Mouse (Mus musculus) left cerebral cortex, adult 2 months (tissue): ENCODE results near the gene Arap1. TPM values are rescaled to one million over a fixed set of nuclear protein-coding genes. Genes with fewer than 3 reads are reported as not detected.
A peak's percentile ranks its signal among the peaks of the same experiment; 100 is the strongest.

Source experiments
- DNase-seq, 2 experiments: peaks; one replicate each; pipeline ENCODE4 v3.0.0; 2021 to 2022; ENCODE audit warnings: low spot score in 2 of 2, mixed read lengths in 1 of 2; ENCODE audit errors: extremely low spot score in 1 of 2
- H3K27ac ChIP-seq: fragments of 200-600 bp; 2 replicates; pipeline ENCODE4 v1.8.1; 2022
- H3K4me3 ChIP-seq: fragments of 200-600 bp; 2 replicates; pipeline ENCODE4 v1.8.1; 2022
- CTCF ChIP-seq: fragments of 200-600 bp; IDR thresholded peaks from 2 replicates; pipeline ENCODE4 v1.8.1; 2022; ENCODE audit warnings: antibody characterized with exemption, mild to moderate bottlenecking, moderate library complexity
- intact Hi-C: fragments of 180-260 bp; cut with DNase I; formaldehyde crosslinking; loops from one replicate; pipeline ENCODE4 v1.15.1; 2025
- total RNA-seq, 2 experiments: library from RNA; stranded (reverse); gene quantifications; 2 replicates each; pipeline ENCODE4 v1.2.3; 2021

Arap1 gene
- total RNA-seq, 2 experiments from 2014 or later = 16.6 to 22.1 TPM

- H3K27ac ChIP-seq = no peak overlapping the region
- no peak for TF ChIP-seq CTCF
- no peak for DNase-seq
- intact Hi-C loops = no loop called here
- H3K4me3 ChIP-seq = no peak overlapping the region
These were observed 37.5 kb downstream of the Arap1 start for GRCm38 (mm10) chr7:101385331-101385733.

GRCm38 (mm10) chr7:101385866-101386452 is 38.1 kb downstream of the Arap1 start:
- intact Hi-C loops = no loop called here
- DNase-seq = no peak
- Histone ChIP-seq H3K27ac (no peak overlapping the region), H3K4me3 (no peak overlapping the region)
- TF ChIP-seq CTCF = no peak

GRCm38 (mm10) chr7:101389256-101389655 is 41.4 kb downstream of the Arap1 start:
- TF ChIP-seq CTCF = no peak
- no peak overlapping the region for H3K27ac ChIP-seq
- intact Hi-C loops = no loop called here

GRCm38 (mm10) chr7:101391909-101392479 is 44.1 kb downstream of the Arap1 start:
- intact Hi-C loops = no loop called here
- no peak for TF ChIP-seq CTCF

More at GRCm38 (mm10) chr7:101389256-101389655, 41.4 kb downstream of the Arap1 start:
- no peak for DNase-seq
- no peak overlapping the region for H3K4me3 ChIP-seq

GRCm38 (mm10) chr7:101393015-101393414 is 45.1 kb downstream of the Arap1 start:
- DNase-seq = no peak
- intact Hi-C loops = no loop called here
- Histone ChIP-seq H3K27ac (0 out of 2 replicates have a peak overlapping the region, but pooled peaks have one; percentile 15), H3K4me3 (no peak overlapping the region)
- TF ChIP-seq CTCF = no peak

More at GRCm38 (mm10) chr7:101391909-101392479, 44.1 kb downstream of the Arap1 start:
- no peak overlapping the region for H3K27ac ChIP-seq
- no peak for DNase-seq
- no peak overlapping the region for H3K4me3 ChIP-seq

GRCm38 (mm10) chr7:101393694-101394504 is 46.0 kb downstream of the Arap1 start:
- intact Hi-C loops = no loop called here
- Histone ChIP-seq H3K4me3 (no peak overlapping the region), H3K27ac (peak overlapping the region; percentile 15; the same call in 1 of the 2 replicates)
- TF ChIP-seq CTCF = no peak
- no peak for DNase-seq

- Histone ChIP-seq H3K27ac (no peak overlapping the region), H3K4me3 (no peak overlapping the region)
- TF ChIP-seq CTCF = no peak
- intact Hi-C loops = no loop called here
- DNase-seq = no peak
These were observed 46.7 kb downstream of the Arap1 start for GRCm38 (mm10) chr7:101394569-101394968.

- no peak for TF ChIP-seq CTCF
- intact Hi-C loops = no loop called here
- Histone ChIP-seq H3K4me3 (no peak overlapping the region), H3K27ac (no peak overlapping the region)
- DNase-seq = no peak
These were observed 47.6 kb downstream of the Arap1 start for GRCm38 (mm10) chr7:101395471-101395870.

- TF ChIP-seq CTCF = no peak
- DNase-seq = no peak
- Histone ChIP-seq H3K4me3 (no peak overlapping the region), H3K27ac (no peak overlapping the region)
- intact Hi-C loops = no loop called here
These were observed 49.3 kb downstream of the Arap1 start for GRCm38 (mm10) chr7:101397175-101397574.

GRCm38 (mm10) chr7:101401510-101401909 is 53.6 kb downstream of the Arap1 start:
- no peak overlapping the region for H3K4me3 ChIP-seq
- TF ChIP-seq CTCF = no peak

GRCm38 (mm10) chr7:101403831-101404230 is 56.0 kb downstream of the Arap1 start:
- DNase-seq = no peak
- Histone ChIP-seq H3K4me3 (no peak overlapping the region), H3K27ac (no peak overlapping the region)
- TF ChIP-seq CTCF = peak; percentile 16
- intact Hi-C loops = no loop called here

More at GRCm38 (mm10) chr7:101401510-101401909, 53.6 kb downstream of the Arap1 start:
- intact Hi-C loops = no loop called here
- no peak for DNase-seq
- no peak overlapping the region for H3K27ac ChIP-seq

GRCm38 (mm10) chr7:101410267-101410936 is 62.5 kb downstream of the Arap1 start, which contains the start of gene Gm45837:
TSS of gene Gm45837 (plus strand) at chr7:101410886.
- intact Hi-C loops = no loop called here
- H3K4me3 ChIP-seq = no peak within 1 kb of the TSS
- H3K27ac ChIP-seq = no peak within 1 kb of the TSS
- no peak for TF ChIP-seq CTCF
- no peak for DNase-seq
